Mouse (Mus musculus) ovary, adult 18-20 months (tissue): Measurements from ENCODE around the gene Strap.
"Not testable (repeated sequence)": the region's sequence is repeated elsewhere in the genome, so short reads cannot be mapped to it uniquely, and the experiment has no call there.

Experiments used
- DNase-seq: peaks from one replicate; pipeline ENCODE4 v3.0.0; 2022; ENCODE audit warnings: low spot score, mixed read lengths

Strap gene

GRCm38 (mm10) chr6:137734846-137735609, at the start of gene Strap:
Strap (plus strand) TSS chr6:137735078.
- peak; percentile 89 for DNase-seq

DNA sequence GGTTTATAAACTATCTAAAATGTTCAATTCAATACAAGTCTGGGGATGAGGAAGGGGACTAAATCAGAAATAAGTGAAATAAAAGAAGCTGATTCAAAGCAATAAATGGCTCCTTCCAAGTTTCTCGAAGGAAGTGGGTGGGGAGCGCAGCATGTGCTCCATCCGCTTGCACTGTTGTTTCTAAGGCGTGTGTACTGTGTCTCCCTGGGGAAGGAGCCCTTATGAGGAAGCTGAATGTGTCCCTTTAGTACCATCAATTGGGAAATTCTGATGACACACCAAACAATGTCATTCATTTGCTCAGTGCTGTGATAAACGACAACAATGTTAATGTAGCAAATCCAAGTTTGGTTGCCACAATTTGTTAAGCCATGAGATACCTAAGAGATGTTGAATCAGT, 47.2 kb upstream of the Strap start:
- no peak for DNase-seq

DNA sequence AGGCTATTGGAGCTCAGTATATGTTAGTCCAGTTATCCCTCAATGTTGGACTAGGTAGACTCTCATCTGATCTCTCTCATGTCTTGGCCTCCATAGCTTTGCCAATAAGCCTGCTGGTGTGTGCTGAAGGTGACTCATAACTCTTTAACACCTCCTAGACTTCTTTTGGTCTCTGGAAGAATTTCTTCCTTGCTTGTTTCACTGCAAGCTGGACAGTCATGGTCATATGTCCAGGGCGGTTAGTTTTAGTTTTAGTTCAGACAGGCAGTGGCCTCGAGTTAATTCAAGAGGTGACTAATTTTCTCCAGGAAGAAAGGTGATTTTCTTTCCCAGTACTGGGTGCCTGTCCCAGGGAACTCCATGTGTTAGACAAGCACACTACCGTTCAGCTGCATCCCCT, 46.8 kb upstream of the Strap start:
- DNase-seq: no peak

DNA sequence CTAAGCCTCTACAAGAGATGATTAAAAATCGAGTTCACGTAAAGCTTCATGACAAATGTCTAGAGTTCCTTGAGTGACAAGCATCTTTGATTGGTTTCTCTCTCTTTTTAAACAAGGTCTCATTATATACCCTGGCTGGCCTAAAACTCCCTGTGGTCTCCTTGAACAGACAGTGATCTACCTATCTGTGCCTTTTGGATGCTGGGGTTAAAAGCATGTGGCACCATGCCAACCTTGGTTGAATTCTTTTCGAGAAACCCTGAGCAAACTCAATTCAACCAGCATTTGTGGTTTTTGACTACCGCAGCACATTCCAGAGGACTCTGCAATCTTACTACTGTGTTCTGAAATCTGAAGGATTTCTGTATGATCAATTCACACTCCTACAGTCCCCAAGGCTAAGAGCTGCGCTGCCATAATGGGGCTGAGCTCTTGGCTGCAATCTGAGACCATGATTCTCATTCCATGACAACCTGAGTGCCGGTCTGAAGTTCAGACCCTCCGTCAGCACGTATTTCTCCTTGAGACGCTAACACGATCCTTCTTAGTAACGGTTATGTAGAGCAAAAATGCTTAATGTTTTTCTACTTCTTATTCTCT, 46.3 kb upstream of the Strap start:
- DNase-seq: no peak

- DNase-seq: no peak
Observed at GRCm38 (mm10) chr6:137690550-137691119, 44.2 kb upstream of the Strap start.

GRCm38 (mm10) chr6:137694310-137694709, 40.6 kb upstream of the Strap start:
- DNase-seq: no peak

DNA sequence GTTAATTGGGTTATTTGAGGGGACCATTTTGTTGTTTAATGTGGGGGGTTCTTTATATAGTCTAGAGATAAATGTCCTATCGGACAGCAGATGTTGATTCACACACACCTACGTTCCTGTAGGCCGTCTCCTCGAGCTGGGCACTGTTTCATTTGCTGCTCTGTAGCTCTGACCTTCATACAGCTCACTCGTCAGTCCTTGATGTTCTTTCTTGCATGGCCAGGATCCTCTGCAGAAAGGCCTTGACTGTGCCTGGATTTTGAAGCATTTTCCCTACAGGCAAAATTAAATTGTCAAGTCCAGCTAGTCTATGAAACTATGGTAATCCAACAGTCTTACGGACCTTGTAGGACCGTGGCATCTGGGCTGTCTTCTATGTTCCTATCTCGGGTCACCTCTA, 39.8 kb upstream of the Strap start:
- no peak for DNase-seq

DNA sequence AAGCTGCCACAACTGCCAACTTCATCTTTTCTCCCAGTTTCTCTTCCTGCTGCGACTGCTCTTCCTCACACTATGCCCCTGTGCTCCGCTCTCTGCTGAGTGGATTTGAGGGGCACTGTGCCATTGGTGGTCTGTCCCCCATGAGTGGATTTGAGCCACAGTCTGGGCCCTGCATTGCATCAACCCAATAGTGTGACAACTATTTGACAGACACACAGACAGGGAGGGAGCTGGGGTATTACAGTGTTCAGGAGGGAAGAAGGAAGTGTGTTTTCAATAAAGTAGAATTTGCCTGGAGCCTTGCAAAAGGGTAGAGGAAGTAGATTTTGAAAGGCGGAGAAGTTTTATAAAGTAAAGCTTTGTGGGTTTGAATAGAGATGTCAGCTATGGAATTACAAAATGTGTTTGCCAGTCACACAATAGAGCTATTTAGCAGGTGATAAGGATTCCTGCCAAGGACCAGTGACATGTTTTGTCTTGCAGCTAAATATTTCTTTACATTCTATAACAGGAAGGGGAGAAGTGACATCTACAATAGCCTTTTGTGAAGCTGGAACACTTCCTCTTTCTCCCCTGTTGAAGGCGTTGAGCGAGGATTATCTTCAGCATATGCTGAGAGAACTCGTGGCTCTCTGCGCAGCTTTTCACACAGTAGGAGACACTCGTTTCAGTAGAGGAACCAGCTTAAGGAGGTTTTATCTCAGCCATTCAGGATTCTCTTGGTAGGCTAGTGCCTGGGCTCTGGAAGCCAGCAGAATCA, 38.3 kb upstream of the Strap start:
- DNase-seq: no peak

DNA sequence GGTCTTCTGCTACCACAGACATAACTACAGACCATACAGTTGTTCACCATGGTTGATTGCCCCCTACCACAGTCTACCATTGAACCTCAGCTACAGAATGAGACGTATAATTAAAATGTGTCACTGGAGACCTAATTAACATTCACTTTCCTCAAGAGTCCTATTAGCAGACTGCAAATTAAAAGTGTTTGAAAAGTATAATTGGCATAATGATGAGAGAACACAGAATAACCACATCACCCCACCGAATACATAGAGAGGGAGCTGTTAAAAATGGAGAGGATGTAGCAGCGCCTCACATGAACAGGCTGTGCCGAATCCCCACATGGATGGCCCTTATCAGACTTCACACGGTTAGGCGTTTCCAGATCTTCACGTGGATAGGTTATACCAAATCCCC, 35.4 kb upstream of the Strap start:
- no peak for DNase-seq

GRCm38 (mm10) chr6:137702186-137702585, 32.7 kb upstream of the Strap start:
- no peak for DNase-seq

DNA sequence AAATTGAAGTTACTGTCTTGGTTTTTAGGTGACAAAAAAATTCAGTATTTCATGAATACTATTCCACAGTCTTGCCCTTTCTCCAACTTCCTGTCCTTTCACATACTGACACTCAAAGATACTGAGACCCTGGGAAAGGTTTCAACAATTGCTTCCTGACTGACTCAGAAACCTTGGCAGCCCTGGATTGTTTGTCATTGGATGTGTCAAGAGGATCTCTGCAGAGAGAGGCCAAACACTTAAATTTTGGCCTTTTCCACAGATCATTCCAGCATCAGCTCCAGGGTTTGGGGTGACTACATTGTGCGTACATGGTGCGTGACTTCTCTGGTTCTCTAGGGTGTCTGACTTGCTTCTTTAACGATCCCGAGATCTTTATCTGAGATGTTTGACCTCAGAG, 32.0 kb upstream of the Strap start:
- DNase-seq: no peak

DNA sequence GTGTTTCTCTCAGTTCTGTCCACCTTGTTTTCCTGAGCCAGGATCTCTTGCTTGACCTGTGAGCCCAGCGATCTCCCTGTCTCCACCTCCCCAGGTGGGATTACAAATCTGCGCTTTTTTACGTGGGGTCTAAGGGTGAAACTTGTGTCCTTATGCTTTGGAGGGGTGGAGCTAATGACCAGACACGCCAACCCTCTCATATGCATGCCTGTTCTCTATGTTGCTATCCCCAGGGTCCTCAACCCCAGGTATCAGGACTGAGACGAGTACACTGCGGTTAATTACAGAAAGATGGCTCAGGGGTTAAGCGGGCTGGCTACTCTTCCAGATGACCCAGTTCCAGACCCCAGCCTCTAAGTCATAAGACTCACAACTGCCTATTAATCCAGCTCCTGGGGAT, 31.4 kb upstream of the Strap start:
- DNase-seq: no peak

DNA sequence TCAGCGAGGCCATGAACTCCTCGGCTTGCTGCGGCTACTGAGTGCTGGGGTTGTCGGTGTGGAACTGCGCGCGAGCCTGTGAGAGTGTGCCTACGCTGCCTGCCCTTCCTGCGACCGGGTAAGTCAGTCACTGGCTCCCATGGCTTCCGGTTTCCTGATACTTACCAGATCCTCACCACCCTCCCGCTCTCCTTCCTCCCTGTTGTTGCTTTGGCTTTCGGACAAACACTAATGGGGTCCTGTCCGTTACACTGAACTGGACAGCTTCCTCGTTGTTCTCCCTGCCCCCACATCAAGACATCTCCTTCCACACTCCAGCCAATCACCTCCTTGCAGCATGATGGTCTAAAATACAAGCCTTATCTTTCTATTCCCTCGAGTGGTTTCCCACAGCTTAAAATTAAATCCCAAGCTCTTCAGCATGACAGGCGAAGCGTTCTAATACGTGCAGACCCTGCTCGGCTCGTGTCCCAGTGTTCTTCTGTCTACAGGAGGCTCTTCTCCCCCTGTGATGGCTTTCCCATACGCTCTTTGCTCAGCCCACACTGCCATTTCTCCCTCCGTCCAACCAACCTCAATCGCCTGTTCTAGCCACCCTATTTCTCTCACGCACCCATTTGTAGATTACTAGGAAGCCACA, 30.5 kb upstream of the Strap start:
- no peak for DNase-seq

- no peak for DNase-seq
Observed at GRCm38 (mm10) chr6:137706209-137706608, 28.7 kb upstream of the Strap start.

DNA sequence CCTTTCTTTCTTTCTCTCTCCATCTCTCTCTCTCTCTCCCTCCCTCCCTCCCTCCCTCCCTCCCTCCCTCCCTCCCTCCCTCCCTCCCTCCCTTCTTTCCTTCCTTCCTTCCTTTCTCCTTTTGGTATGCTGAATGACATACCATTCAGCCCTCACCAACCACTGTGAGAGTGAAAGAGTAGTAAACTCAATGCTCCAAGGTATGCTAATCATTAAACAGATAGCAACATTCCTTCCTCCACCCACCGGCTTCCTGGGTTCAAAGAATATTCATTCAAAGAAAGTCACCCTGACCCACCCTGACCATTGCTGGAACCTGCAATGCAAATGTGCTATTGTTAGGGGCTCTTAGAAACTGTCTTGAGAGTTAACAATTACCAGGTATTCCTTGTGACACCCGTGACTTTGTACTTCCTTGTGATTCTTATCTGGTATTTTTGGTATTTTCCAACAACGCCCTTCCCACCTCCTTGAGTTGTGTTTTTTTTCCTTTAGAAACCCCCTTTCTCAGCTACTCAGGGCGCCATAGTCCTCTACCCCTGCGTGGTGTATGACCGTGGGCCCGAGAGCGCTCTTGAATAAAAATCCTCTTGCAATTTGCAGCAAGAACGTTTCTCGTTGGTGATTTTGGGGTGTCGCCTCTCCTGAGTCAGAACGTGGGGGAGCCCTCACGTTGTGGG, 26.0 kb upstream of the Strap start:
- not testable (repeated sequence) for DNase-seq

DNA sequence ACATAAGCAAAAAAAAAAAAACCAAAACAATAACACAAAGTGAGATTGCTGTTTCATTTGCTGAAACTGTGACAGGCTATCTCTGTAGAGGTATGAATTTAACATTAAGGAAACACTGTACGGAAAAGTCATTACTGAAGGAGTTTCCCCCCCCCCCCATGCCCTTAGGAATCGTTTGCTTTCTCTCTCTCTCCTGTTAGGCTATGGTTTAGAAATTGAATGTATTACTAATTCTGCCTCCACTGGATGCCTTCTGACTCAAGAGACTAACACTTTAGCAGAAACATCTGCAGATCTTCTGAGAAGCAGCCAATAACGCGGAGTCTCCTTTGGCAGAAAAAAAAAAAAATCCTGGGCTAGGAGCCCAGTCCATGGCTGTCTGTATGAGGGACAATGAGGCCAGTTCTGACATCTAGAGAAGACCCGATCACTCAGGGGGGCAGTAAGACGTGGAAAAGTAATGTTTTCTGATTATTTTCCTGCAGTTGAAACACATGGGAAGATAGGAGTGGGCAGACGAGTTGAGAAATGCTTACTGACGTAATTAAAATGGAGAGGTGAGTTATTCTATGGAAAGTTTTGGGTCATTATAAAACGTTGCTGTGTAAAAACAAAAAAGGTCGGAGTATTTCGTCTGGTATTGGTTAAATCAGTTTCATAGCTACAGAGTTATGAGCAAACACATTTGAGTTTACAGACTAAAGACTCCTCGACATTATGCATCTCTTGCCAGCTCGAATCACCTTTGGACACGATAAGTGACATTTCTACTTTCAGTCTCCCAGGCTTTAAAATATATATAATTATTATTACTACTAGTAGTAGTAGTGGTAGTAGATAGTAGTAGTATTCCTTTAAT, 24.5 kb upstream of the Strap start:
- DNase-seq: no peak

GRCm38 (mm10) chr6:137712654-137713309, 22.1 kb upstream of the Strap start:
- no peak for DNase-seq

DNA sequence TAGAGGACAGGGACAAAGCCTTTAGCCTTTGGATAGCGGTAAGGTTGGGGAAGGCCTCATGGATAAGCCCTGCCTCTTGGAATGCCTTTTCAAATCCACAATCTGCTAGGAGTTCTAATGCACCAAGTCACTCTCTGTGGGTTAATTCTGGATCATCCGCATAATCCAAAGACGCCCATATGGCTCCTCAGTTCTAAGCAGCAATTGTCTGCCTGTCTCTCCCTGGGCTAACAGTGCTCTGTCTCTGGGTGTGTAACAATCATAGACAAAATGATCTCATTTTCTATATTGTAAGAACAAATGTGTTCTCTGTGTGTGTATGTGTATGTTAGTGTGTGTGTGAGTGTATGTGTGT, 21.6 kb upstream of the Strap start:
- no peak for DNase-seq

DNA sequence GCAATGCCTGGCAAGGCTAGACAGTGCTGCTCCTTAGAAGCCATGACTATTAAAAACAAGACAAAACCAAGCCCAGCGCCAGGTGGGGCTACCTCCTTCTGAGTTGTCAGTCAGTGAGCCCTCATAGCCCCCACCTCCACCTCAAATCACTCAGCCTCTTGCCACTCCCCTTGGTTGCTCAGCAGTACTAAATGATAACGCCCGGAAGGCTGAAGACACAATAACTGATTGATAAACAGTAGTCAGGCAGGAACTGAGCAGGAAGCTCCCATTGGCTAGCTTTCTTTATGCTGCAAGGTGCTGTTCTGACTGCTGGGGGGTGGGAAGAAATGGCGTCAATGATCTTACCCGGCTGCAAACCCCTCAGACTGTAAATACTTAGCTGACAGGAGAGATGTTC, 18.1 kb upstream of the Strap start:
- DNase-seq: no peak

GRCm38 (mm10) chr6:137722220-137722931, 12.5 kb upstream of the Strap start:
- DNase-seq: no peak
